Mouse (Mus musculus) embryonic facial prominence, embryonic 10.5 days (tissue): ENCODE data around the gene Plek. TPM values are rescaled to one million over a fixed set of nuclear protein-coding genes. Genes with fewer than 3 reads are reported as not detected.

Source experiments
- DNase-seq: peaks from one replicate; pipeline ENCODE4 v3.0.0-alpha.2; 2017; ENCODE audit warnings: low spot score
- H3K27ac ChIP-seq: fragments of 300-500 bp; sonication (generic); replicated peaks from 2 replicates; pipeline ENCODE4 v1.5.1; 2016; ENCODE audit warnings: mild to moderate bottlenecking
- H3K27me3 ChIP-seq: fragments of 300-500 bp; sonication (generic); replicated peaks from 2 replicates; pipeline ENCODE4 v1.6.1; 2016; ENCODE audit warnings: low read depth, mild to moderate bottlenecking; ENCODE audit not compliant: poor library complexity, severe bottlenecking
- H3K36me3 ChIP-seq: fragments of 300-500 bp; sonication (generic); replicated peaks from 2 replicates; pipeline ENCODE4 v1.6.1; 2016; ENCODE audit warnings: mild to moderate bottlenecking, moderate library complexity
- H3K4me1 ChIP-seq: fragments of 300-500 bp; sonication (generic); 2 replicates; pipeline ENCODE4 v1.6.1; 2016
- H3K4me3 ChIP-seq: fragments of 300-500 bp; sonication (generic); 2 replicates; pipeline ENCODE4 v1.5.1; 2016; ENCODE audit warnings: mild to moderate bottlenecking, moderate library complexity
- H3K9me3 ChIP-seq: fragments of 300-500 bp; sonication (generic); 2 replicates; pipeline ENCODE4 v1.6.1; 2016; ENCODE audit warnings: mild to moderate bottlenecking
- WGBS: fragments of 180-500 bp; shearing (Covaris S2); methylation state at CpG from one replicate; pipeline ENCODE4 v1.1.7; 2016; 5-methylcytosine and 5-hydroxymethylcytosine counted together
- polyA plus RNA-seq: library from polyadenylated mRNA; unstranded; fragments of >200 nt; fragmentation: Nextera tagmentation; extraction: Ambion mirVana; gene quantifications from 2 replicates; pipeline ENCODE4 v1.2.1, GENCODE M21; 2016

The Plek gene
- polyA plus RNA-seq, 1 experiment from 2014 or later: 5.1 TPM

GRCm38 (mm10) chr11:16992880-16993279 is 59.3 kb downstream of the Plek start:
- no peaks in the 10 kb centered on the region for H3K36me3 ChIP-seq
- no peaks in the 10 kb centered on the region for H3K4me1 ChIP-seq
- WGBS: 85% methylated on average over 6 of the region's 6 CpGs
- no peak overlapping the region for H3K27ac ChIP-seq
- H3K9me3 ChIP-seq: no peaks in the 10 kb centered on the region
- no peak for DNase-seq
- H3K4me3 ChIP-seq: no peak overlapping the region
- no peaks in the 10 kb centered on the region for H3K27me3 ChIP-seq

- Histone ChIP-seq H3K36me3 (no peaks in the 10 kb centered on the region), H3K27me3 (no peaks in the 10 kb centered on the region), H3K27ac (no peak overlapping the region), H3K9me3 (no peaks in the 10 kb centered on the region), H3K4me1 (no peaks in the 10 kb centered on the region), H3K4me3 (no peak overlapping the region)
- no peak for DNase-seq
- 90% methylated on average over 5 of the region's 5 CpGs for WGBS
These were observed 62.3 kb downstream of the Plek start for GRCm38 (mm10) chr11:16989885-16990284.

GRCm38 (mm10) chr11:16987745-16988328 is 64.3 kb downstream of the Plek start:
- no peaks in the 10 kb centered on the region for H3K36me3 ChIP-seq
- no peaks in the 10 kb centered on the region for H3K27me3 ChIP-seq
- DNase-seq: no peak
- WGBS: 85% methylated on average over 6 of the region's 6 CpGs
- H3K4me1 ChIP-seq: no peaks in the 10 kb centered on the region
- no peak overlapping the region for H3K27ac ChIP-seq
- H3K4me3 ChIP-seq: no peak overlapping the region
- H3K9me3 ChIP-seq: no peaks in the 10 kb centered on the region

GRCm38 (mm10) chr11:16986550-16987187 is 65.5 kb downstream of the Plek start:
- Histone ChIP-seq H3K27ac (no peak overlapping the region), H3K4me1 (no peaks in the 10 kb centered on the region), H3K27me3 (no peaks in the 10 kb centered on the region), H3K36me3 (no peaks in the 10 kb centered on the region), H3K4me3 (no peak overlapping the region), H3K9me3 (no peaks in the 10 kb centered on the region)
- no peak for DNase-seq
- WGBS: 88% methylated on average over 7 of the region's 7 CpGs

- H3K27ac ChIP-seq: no peak overlapping the region
- H3K36me3 ChIP-seq: no peaks in the 10 kb centered on the region
- H3K9me3 ChIP-seq: no peaks in the 10 kb centered on the region
- WGBS: 91% methylated on average over 5 of the region's 5 CpGs
- no peaks in the 10 kb centered on the region for H3K4me1 ChIP-seq
- no peak overlapping the region for H3K4me3 ChIP-seq
- no peak for DNase-seq
- H3K27me3 ChIP-seq: no peaks in the 10 kb centered on the region
These were observed 73.9 kb downstream of the Plek start for GRCm38 (mm10) chr11:16978161-16978707.

GRCm38 (mm10) chr11:16977611-16978010 is 74.6 kb downstream of the Plek start:
- H3K4me1 ChIP-seq: no peaks in the 10 kb centered on the region
- no peak overlapping the region for H3K4me3 ChIP-seq
- no peaks in the 10 kb centered on the region for H3K27me3 ChIP-seq
- H3K9me3 ChIP-seq: no peaks in the 10 kb centered on the region
- no peaks in the 10 kb centered on the region for H3K36me3 ChIP-seq
- 82% methylated on average over 2 of the region's 2 CpGs for WGBS
- H3K27ac ChIP-seq: no peak overlapping the region
- DNase-seq: no peak

GRCm38 (mm10) chr11:16976937-16977336 is 75.2 kb downstream of the Plek start:
- Histone ChIP-seq H3K27ac (no peak overlapping the region), H3K4me1 (no peaks in the 10 kb centered on the region), H3K27me3 (no peaks in the 10 kb centered on the region), H3K36me3 (no peaks in the 10 kb centered on the region), H3K4me3 (no peak overlapping the region), H3K9me3 (no peaks in the 10 kb centered on the region)
- 82% methylated on average over 4 of the region's 4 CpGs for WGBS
- no peak for DNase-seq

GRCm38 (mm10) chr11:16973086-16973485 is 79.1 kb downstream of the Plek start:
- Histone ChIP-seq H3K27me3 (no peaks in the 10 kb centered on the region), H3K4me3 (no peak overlapping the region), H3K27ac (no peak overlapping the region), H3K36me3 (no peaks in the 10 kb centered on the region), H3K4me1 (no peaks in the 10 kb centered on the region), H3K9me3 (no peaks in the 10 kb centered on the region)
- DNase-seq: no peak
- 83% methylated on average over 1 of the region's 1 CpGs for WGBS

- H3K4me1 ChIP-seq: no peaks in the 10 kb centered on the region
- no peak overlapping the region for H3K27ac ChIP-seq
- no peak for DNase-seq
- no peaks in the 10 kb centered on the region for H3K36me3 ChIP-seq
- no peak overlapping the region for H3K4me3 ChIP-seq
- WGBS: 86% methylated on average over 3 of the region's 3 CpGs
- no peaks in the 10 kb centered on the region for H3K9me3 ChIP-seq
- no peaks in the 10 kb centered on the region for H3K27me3 ChIP-seq
These were observed 80.2 kb downstream of the Plek start for GRCm38 (mm10) chr11:16972027-16972426.

GRCm38 (mm10) chr11:16969650-16970049 is 82.5 kb downstream of the Plek start:
- H3K4me3 ChIP-seq: no peak overlapping the region
- no peaks in the 10 kb centered on the region for H3K4me1 ChIP-seq
- no peak for DNase-seq
- H3K36me3 ChIP-seq: no peaks in the 10 kb centered on the region
- 78% methylated on average over 2 of the region's 2 CpGs for WGBS
- no peaks in the 10 kb centered on the region for H3K27me3 ChIP-seq
- H3K9me3 ChIP-seq: no peaks in the 10 kb centered on the region
- H3K27ac ChIP-seq: no peak overlapping the region

GRCm38 (mm10) chr11:16967806-16968205 is 84.4 kb downstream of the Plek start:
- no peaks in the 10 kb centered on the region for H3K4me1 ChIP-seq
- no peaks in the 10 kb centered on the region for H3K27me3 ChIP-seq
- no peak overlapping the region for H3K4me3 ChIP-seq
- H3K27ac ChIP-seq: no peak overlapping the region
- H3K36me3 ChIP-seq: no peaks in the 10 kb centered on the region
- DNase-seq: no peak
- no peaks in the 10 kb centered on the region for H3K9me3 ChIP-seq
- WGBS: 43% methylated on average over 2 of the region's 2 CpGs

- Histone ChIP-seq H3K27ac (no peak overlapping the region), H3K4me1 (no peaks in the 10 kb centered on the region), H3K9me3 (no peaks in the 10 kb centered on the region; the same call in 1 of the 2 replicates), H3K36me3 (peaks cover 14% of the 10 kb centered on the region; the same call in 1 of the 2 replicates), H3K4me3 (no peak overlapping the region), H3K27me3 (no peaks in the 10 kb centered on the region)
- 89% methylated on average over 1 of the region's 1 CpGs for WGBS
- no peak for DNase-seq
These were observed 93.7 kb downstream of the Plek start for GRCm38 (mm10) chr11:16958520-16958919.

GRCm38 (mm10) chr11:16957030-16957429 is 95.2 kb downstream of the Plek start:
- Histone ChIP-seq H3K27me3 (no peaks in the 10 kb centered on the region), H3K27ac (no peak overlapping the region), H3K4me3 (no peak overlapping the region), H3K9me3 (no peaks in the 10 kb centered on the region; the same call in 1 of the 2 replicates), H3K4me1 (peaks cover 4% of the 10 kb centered on the region; the same call in 1 of the 2 replicates), H3K36me3 (peaks cover 14% of the 10 kb centered on the region; the same call in 1 of the 2 replicates)
- WGBS: 90% methylated on average over 6 of the region's 6 CpGs
- DNase-seq: no peak
